Mouse (Mus musculus) left cerebral cortex, postnatal 10 days (tissue): ENCODE results near the gene 9230104L09Rik. TPM values are rescaled to one million over a fixed set of nuclear protein-coding genes. Genes with fewer than 3 reads are reported as not detected.

Experiments
- DNase-seq, 2 experiments: peaks; one replicate each; pipeline ENCODE4 v3.0.0; 2021 to 2022; ENCODE audit warnings: low spot score in 2 of 2, mixed read lengths in 1 of 2; ENCODE audit errors: extremely low spot score in 1 of 2
- intact Hi-C: fragments of 180-260 bp; cut with DNase I; formaldehyde crosslinking; loops from one replicate; pipeline ENCODE4 v1.15.1; 2025
- total RNA-seq, 2 experiments: library from RNA; stranded (reverse); gene quantifications; 2 replicates each; pipeline ENCODE4 v1.2.3; 2021

Gene 9230104L09Rik
- total RNA-seq, 2 experiments from 2014 or later: not detected

DNA sequence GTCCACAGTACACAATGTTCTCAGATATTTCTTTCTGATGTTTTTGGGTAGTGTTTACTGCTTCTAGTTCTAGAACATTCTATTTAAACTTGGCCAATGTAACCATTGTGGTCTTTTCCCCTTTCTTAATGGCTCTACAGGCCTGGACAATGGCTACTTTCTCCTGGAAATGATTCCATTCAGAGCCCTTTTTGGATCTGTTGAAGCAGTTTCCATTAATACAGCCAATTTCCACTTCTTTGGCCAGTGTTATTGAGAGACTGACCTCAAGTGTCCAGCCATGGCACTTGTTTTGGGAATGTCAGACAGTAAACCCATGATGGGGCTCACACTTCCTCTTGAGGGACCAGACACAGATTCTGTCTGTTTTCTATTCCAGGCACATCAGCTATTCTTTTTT lies 3.1 kb downstream of the 9230104L09Rik start:
- no peak for DNase-seq
- intact Hi-C loops: no loop called here

GRCm38 (mm10) chr2:148860993-148861392 lies 3.8 kb downstream of the 9230104L09Rik start:
- intact Hi-C loops: no loop called here
- no peak for DNase-seq

DNA sequence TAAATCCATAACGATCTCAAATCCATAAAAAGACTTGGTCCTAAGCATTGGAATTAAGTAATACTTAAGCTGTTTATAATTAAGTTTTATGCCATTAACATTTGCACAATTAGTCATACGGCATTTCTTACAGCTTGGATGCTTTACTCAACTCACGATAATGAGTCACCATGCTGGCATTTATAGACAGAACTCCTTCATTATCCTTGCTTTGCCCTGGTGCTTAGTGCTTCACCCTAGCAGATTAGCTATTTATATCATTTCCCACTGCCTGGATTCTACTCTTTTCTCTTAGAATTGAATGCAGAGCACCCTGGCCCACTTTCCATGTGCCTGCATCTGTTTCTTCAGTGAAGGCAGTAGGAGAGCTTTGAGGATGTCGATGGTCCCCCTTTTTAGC lies 7.3 kb downstream of the 9230104L09Rik start:
- intact Hi-C loops: loop anchor here (5.0 to 10.0 kb wide), 2 partner anchors 105 to 297 kb away; partner anchors contain the start of gene Cstl1
- no peak for DNase-seq

DNA sequence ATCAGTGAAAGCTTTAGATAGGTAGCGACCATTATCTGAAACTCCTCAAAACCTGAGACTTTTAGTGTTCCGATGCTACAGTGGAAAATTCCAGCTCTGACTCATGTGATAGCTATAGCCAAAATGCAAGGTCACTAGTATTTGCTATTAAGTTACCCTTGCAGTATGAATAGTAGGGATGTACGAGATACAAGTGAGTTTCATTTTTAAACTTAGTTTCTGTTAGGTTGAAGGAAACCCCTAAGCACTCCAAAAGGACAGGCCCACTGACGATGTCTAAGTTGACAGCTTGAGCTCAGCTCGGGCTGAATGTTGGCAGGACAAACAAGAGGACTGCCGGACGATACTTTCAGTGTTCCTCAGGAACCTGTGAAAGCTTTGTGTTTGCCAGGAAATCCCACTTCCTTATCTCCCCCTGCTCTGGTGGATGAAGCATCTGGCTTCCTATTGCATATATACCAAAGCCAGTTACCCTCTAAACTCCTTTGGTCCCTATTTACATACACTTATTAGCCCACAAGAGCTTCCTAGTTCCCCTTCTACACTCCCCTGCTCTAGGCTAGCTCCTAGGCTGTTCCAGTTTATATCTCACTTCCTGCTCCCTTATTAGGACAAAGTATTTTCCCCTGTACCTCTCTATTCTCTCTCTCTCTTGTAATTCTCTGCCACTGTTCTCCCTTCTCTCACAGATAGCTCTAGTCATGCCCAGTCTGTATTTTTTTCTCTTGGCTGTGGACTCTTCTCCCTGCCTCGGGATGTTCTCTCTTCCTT lies 8.0 kb downstream of the 9230104L09Rik start:
- intact Hi-C loops: loop anchor here (5.0 to 10.0 kb wide), 2 partner anchors 105 to 298 kb away; partner anchors contain the start of gene Cstl1
- no peak for DNase-seq

GRCm38 (mm10) chr2:148851116-148851906 lies 13.5 kb downstream of the 9230104L09Rik start:
- intact Hi-C loops: loop anchor here (1.0 to 10.0 kb wide), 2 partner anchors 51 to 303 kb away; no protein-coding TSS in a partner anchor

DNA sequence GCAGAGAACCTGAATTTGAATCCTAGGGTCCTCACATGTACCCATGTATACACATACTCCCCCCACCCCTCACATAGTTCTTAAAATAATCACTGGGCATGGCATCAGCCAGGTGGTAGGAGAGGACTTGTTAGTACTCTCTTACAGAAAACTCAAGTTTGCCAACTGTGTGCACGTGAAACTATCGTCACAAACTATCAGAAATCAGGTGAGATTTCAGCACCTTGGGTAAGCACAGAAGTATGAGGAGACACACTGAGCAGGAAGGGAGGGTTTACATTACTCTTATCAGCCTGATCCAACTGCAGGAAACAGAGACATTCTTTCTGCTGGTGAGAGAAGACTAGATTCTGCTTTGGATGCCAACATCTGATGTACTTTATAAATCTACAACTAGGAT lies 25.6 kb downstream of the 9230104L09Rik start:
- intact Hi-C loops: no loop called here
- no peak for DNase-seq

More at GRCm38 (mm10) chr2:148851116-148851906, 13.5 kb downstream of the 9230104L09Rik start:
- peak; percentile 66 to 76 for DNase-seq

DNA sequence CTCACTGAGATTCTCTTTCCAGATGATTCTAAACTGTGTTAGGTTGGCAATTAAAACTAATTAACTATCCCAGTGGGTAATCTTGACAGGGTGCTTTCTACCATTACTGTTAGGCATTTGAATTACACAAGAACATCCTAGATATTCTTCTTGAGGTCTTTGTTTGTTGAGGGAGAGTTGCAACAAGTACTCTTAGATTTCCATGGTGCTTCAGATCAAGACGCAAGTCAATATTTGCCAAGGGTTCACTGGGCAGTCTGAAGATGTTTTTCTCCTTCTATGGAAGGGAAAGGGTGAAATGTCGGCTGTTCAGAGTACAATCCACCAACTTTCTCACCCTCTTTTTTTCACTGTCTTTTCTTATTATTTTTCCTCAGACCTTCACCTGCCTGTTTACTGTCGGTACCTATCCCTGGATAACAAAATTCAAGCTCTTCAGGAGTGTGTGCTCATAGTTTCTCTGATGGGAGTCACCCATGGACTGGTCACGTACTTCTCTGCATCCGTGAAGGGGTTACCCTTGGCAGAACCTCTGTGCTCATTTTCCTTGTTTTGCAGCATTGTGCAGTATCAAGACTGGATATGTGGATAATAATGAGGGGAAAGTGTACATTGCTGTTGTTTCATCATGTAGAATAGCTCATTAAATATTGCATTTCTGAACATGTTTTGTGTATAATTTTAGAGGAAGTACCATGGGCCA lies 26.6 kb downstream of the 9230104L09Rik start:
- intact Hi-C loops: no loop called here
- DNase-seq: no peak

DNA sequence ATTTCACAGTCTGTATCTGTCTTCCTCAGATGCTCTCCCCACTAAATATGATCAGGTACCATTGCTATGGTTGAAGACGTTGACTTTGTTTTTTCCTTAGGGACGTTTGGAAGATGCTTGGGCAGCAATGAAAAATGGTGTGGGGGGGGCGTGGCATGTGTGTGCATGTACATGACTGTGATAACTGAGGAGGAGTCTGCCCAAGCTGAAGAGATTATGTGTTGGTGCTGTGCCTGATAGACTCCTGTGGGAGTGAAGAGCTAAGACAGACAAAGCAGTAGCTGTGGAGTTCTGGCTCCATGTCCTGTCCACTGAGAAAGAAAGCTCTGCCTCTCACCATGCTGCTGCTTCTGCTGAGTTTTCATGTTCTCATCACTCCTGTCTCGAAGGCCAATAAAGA lies 29.9 kb downstream of the 9230104L09Rik start, which contains the start of gene Cst9:
TSS of gene Cst9 (plus strand) at position 236 of the 400 bp plus-strand sequence.
- intact Hi-C loops: no loop called here
- DNase-seq: no peak

DNA sequence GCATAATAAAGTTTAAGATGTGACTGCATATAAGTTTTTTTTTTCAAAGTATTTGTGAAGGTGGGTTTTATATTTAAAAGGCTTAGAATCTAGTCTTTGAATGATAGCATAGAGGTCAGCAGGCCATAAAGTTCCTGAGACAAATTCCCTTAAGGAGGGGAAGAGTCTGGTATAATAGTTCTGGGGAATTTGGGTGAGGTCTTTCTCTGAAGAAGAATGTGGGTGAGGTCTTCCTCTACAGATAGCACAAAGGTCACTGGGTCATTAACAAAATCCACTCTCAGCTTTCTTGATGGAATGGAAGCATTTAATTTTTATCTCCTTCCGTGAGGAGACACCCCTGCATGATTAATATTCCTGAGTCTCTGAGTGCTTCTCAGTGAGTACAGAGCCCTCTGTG lies 38.9 kb downstream of the 9230104L09Rik start:
- intact Hi-C loops: no loop called here
- no peak for DNase-seq

GRCm38 (mm10) chr2:148819909-148820308 lies 44.9 kb downstream of the 9230104L09Rik start, which contains the start of gene Cst13:
Cst13 (plus strand) TSS chr2:148820081.
- DNase-seq: no peak
- intact Hi-C loops: no loop called here

DNA sequence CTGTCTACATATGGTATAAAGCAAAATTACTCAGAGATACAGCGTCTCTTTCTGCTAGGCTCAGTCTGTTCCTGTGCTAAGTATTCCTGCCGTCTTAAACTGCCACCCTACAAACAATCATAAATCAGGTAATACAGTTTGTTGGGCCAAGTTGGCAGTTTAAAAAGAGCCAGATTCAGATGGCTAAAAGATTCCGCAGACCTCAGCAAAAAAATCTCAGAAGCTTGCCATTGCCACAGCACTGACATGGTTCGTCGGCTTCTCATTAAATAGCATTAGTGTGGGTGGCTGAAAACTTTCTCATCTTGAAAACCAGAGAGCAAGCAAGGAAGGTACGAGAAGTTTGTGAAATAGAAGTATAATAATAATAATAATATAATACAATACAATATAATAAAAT lies 58.1 kb downstream of the 9230104L09Rik start:
- DNase-seq: no peak
- intact Hi-C loops: no loop called here

- no peak for DNase-seq
- intact Hi-C loops: no loop called here
These were observed 63.3 kb downstream of the 9230104L09Rik start for GRCm38 (mm10) chr2:148801491-148801921.

DNA sequence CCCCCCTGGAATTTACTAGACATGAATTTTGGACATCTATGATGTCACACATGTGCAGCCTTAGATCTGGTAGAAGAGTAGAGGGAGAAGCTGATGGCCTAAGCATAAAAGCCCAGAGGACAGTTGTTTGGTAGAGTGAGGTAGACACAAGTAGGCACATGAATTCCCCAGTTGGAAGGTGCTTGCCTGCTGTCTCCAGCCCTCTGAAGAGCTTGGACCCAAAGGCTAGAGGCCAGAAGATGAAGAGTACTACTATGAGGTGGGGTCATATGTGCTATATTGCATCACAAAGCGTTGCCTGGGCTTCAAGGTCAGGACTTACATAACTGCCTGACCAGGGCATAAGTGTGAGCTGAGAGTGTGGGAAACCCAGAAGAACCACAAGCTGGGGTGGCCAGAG lies 66.4 kb downstream of the 9230104L09Rik start, which contains the start of gene Cst8:
TSS of gene Cst8 (plus strand) at position 301 of the 400 bp plus-strand sequence.
- intact Hi-C loops: no loop called here
- no peak for DNase-seq

Other genes with a start within 250 kb of the 9230104L09Rik start
- gene Nxt1, start 192.4 kb downstream of the 9230104L09Rik start, total RNA-seq: 10 to 100 TPM in 1 of 2 experiments, 1 to 10 TPM in 1; 9.0 to 10.9 TPM
- gene Gzf1, start 184.0 kb downstream of the 9230104L09Rik start, total RNA-seq: 10 to 100 TPM; 23.5 to 23.6 TPM
- gene Napb, start 132.6 kb downstream of the 9230104L09Rik start, total RNA-seq: 100 to 1,000 TPM; 257 to 269 TPM
- gene Cstl1, start 114.7 kb downstream of the 9230104L09Rik start, total RNA-seq: not detected
- not detected for gene Cst11, start 93.5 kb downstream of the 9230104L09Rik start, total RNA-seq
- not detected for gene 8030411F24Rik, start 83.0 kb downstream of the 9230104L09Rik start, total RNA-seq
- gene Cst12, start 75.7 kb downstream of the 9230104L09Rik start, total RNA-seq: not detected
- gene Cst8, start 66.3 kb downstream of the 9230104L09Rik start, total RNA-seq: not detected
- not detected for gene Cst13, start 45.0 kb downstream of the 9230104L09Rik start, total RNA-seq
- not detected for gene Cst9, start 29.9 kb downstream of the 9230104L09Rik start, total RNA-seq
- 1,000 to 10,000 TPM; 1,743 to 1,747 TPM for gene Cst3, start 10.7 kb upstream of the 9230104L09Rik start, total RNA-seq
- gene Gm1330, start 138.2 kb upstream of the 9230104L09Rik start, total RNA-seq: not detected
- not detected for gene Gm10750, start 152.2 kb upstream of the 9230104L09Rik start, total RNA-seq